Mouse (Mus musculus): ENCODE results near the gene Exoc2. TPM values are rescaled to one million over a fixed set of nuclear protein-coding genes. Genes with fewer than 3 reads are reported as not detected.
A peak's percentile ranks its signal among the peaks of the same experiment; 100 is the strongest.

The Exoc2 gene
- total RNA-seq, 1 experiment, result 22.8 TPM

DNA sequence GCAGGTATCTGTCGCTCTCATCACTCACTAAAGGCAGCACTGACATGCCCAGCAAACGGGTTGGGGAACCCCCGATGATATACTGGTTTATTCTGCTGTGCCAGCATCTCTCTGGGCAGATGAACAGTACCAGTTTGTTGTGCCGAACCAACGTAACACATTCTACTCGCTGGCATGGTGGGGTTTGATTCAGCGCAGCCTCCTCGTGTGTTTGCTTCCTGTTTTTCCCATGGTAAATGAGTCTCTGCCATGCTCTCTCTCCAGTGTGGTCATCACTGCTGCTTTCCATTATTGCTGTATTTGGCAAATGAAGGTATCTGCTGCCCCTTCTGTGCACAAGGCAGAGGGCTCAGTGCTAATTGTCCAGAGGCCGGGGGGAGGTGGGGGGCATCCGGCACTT is 15.8 kb upstream of the Exoc2 start:
- in situ Hi-C loops (cut with MboI; ENCODE audit: low sequenced_read_pairs in 2 of 2, unreplicated experiment in 2 of 2), result no loop called here
- no peak overlapping the region for H3K9ac ChIP-seq (ENCODE audit: insufficient read depth, low read depth, low read length, poor library complexity, severe bottlenecking)
- no peak overlapping the region for H3K4me3 ChIP-seq (ENCODE audit: insufficient read depth in 1 of 2, low read depth in 1 of 2, low read length in 2 of 2, poor library complexity in 1 of 2, severe bottlenecking in 1 of 2)
- H3K9me3 ChIP-seq (ENCODE audit: control insufficient read depth, insufficient read depth, low read depth, low read length), result no peaks in the 10 kb centered on the region
- no peaks in the 10 kb centered on the region for H3K4me1 ChIP-seq (ENCODE audit: control insufficient read depth in 2 of 2, insufficient read depth in 2 of 2, low read length in 2 of 2, poor library complexity in 1 of 2)
- DNase-seq (ENCODE audit: low read depth, low spot score), result no peak
- H3K36me3 ChIP-seq (ENCODE audit: control insufficient read depth, insufficient read depth, low read length, poor library complexity, severe bottlenecking), result no peaks in the 10 kb centered on the region
- TF ChIP-seq CHD2 (IDR thresholded peaks at IDR 0.05; ENCODE audit: low read depth, low read length), result no peak
- no peak for TF ChIP-seq HCFC1 (IDR thresholded peaks at IDR 0.05; ENCODE audit: borderline replicate concordance, insufficient read depth, low read length)
- TF ChIP-seq ZC3H11A (IDR thresholded peaks at IDR 0.05; ENCODE audit: borderline replicate concordance, low read depth, low read length), result no peak
- TF ChIP-seq ZNF384 (IDR thresholded peaks at IDR 0.05; ENCODE audit: low read depth, low read length), result no peak
- no peak for TF ChIP-seq MAFK (IDR thresholded peaks at IDR 0.05; ENCODE audit: insufficient read depth, low read depth, low read length)
- no peak overlapping the region for H3K27ac ChIP-seq (ENCODE audit: insufficient read depth, low read depth, low read length, poor library complexity, severe bottlenecking)

DNA sequence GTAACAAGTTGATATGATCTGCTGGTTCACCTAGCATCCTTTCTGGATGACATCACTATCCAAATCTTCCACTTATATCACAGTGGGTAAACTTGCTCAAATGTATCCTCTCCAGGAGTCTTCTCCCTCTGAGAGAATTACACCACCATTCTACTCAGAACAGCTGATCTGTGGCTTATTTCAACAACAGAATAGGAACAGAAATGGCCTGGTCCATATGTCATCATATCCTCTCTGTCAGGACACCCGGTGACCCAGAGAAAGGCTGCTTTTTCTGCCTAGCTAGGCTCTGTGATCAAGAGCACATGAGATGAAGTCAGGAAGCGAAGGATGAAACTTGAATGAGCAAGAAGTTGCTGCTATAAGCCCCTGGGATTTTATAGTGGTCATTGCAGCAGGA is 13.8 kb upstream of the Exoc2 start:
- H3K27ac ChIP-seq (ENCODE audit: insufficient read depth, low read depth, low read length, poor library complexity, severe bottlenecking), result no peak overlapping the region
- H3K4me3 ChIP-seq (ENCODE audit: insufficient read depth in 1 of 2, low read depth in 1 of 2, low read length in 2 of 2, poor library complexity in 1 of 2, severe bottlenecking in 1 of 2), result no peak overlapping the region
- no peak for TF ChIP-seq ZC3H11A (IDR thresholded peaks at IDR 0.05; ENCODE audit: borderline replicate concordance, low read depth, low read length)
- no peak for TF ChIP-seq CHD2 (IDR thresholded peaks at IDR 0.05; ENCODE audit: low read depth, low read length)
- no peak for TF ChIP-seq HCFC1 (IDR thresholded peaks at IDR 0.05; ENCODE audit: borderline replicate concordance, insufficient read depth, low read length)
- no peak for TF ChIP-seq MAFK (IDR thresholded peaks at IDR 0.05; ENCODE audit: insufficient read depth, low read depth, low read length)
- H3K9ac ChIP-seq (ENCODE audit: insufficient read depth, low read depth, low read length, poor library complexity, severe bottlenecking), result no peak overlapping the region
- H3K4me1 ChIP-seq (ENCODE audit: control insufficient read depth in 2 of 2, insufficient read depth in 2 of 2, low read length in 2 of 2, poor library complexity in 1 of 2), result no peaks in the 10 kb centered on the region
- no peak for DNase-seq (ENCODE audit: low read depth, low spot score)
- no peaks in the 10 kb centered on the region for H3K9me3 ChIP-seq (ENCODE audit: control insufficient read depth, insufficient read depth, low read depth, low read length)
- H3K36me3 ChIP-seq (ENCODE audit: control insufficient read depth, insufficient read depth, low read length, poor library complexity, severe bottlenecking), result no peaks in the 10 kb centered on the region
- in situ Hi-C loops (cut with MboI; ENCODE audit: low sequenced_read_pairs in 2 of 2, unreplicated experiment in 2 of 2), result no loop called here

DNA sequence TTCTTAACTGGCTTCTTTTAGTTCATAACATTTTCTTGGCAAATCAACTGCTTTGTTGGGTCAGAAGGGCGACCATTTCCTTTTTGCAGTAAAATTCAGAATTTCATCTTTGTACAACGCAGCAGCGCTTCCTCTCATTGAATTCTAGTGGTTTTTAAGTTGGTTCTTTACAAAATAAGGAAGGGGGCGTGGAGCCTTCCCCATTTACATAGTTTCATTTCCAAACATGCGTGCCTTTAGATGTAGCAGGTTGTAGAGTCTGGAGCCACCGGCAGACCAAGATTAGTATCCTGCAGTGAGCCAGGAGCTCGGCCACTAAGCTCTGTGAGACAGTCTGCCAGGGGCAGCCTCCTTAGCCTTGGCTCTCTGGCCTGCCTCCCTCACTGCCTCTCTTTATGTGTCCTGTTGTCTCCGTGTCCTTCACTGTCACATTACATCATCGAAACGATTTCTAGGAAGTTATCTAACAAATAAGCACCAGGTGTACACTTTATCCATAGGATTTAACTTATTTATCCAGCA is 13.1 kb upstream of the Exoc2 start:
- Histone ChIP-seq H3K4me3 (ENCODE audit: insufficient read depth in 1 of 2, low read depth in 1 of 2, low read length in 2 of 2, poor library complexity in 1 of 2, severe bottlenecking in 1 of 2) (no peak overlapping the region), H3K27ac (ENCODE audit: insufficient read depth, low read depth, low read length, poor library complexity, severe bottlenecking) (no peak overlapping the region), H3K9ac (ENCODE audit: insufficient read depth, low read depth, low read length, poor library complexity, severe bottlenecking) (no peak overlapping the region), H3K9me3 (ENCODE audit: control insufficient read depth, insufficient read depth, low read depth, low read length) (no peaks in the 10 kb centered on the region), H3K4me1 (ENCODE audit: control insufficient read depth in 2 of 2, insufficient read depth in 2 of 2, low read length in 2 of 2, poor library complexity in 1 of 2) (no peaks in the 10 kb centered on the region), H3K36me3 (ENCODE audit: control insufficient read depth, insufficient read depth, low read length, poor library complexity, severe bottlenecking) (no peaks in the 10 kb centered on the region)
- in situ Hi-C loops (cut with MboI; ENCODE audit: low sequenced_read_pairs in 2 of 2, unreplicated experiment in 2 of 2), result no loop called here
- TF ChIP-seq MAFK (IDR thresholded peaks at IDR 0.05; ENCODE audit: insufficient read depth, low read depth, low read length), result no peak
- no peak for TF ChIP-seq ZC3H11A (IDR thresholded peaks at IDR 0.05; ENCODE audit: borderline replicate concordance, low read depth, low read length)
- TF ChIP-seq CHD2 (IDR thresholded peaks at IDR 0.05; ENCODE audit: low read depth, low read length), result no peak
- TF ChIP-seq HCFC1 (IDR thresholded peaks at IDR 0.05; ENCODE audit: borderline replicate concordance, insufficient read depth, low read length), result no peak
- TF ChIP-seq ZNF384 (IDR thresholded peaks at IDR 0.05; ENCODE audit: low read depth, low read length), result no peak
- no peak for DNase-seq (ENCODE audit: low read depth, low spot score)

DNA sequence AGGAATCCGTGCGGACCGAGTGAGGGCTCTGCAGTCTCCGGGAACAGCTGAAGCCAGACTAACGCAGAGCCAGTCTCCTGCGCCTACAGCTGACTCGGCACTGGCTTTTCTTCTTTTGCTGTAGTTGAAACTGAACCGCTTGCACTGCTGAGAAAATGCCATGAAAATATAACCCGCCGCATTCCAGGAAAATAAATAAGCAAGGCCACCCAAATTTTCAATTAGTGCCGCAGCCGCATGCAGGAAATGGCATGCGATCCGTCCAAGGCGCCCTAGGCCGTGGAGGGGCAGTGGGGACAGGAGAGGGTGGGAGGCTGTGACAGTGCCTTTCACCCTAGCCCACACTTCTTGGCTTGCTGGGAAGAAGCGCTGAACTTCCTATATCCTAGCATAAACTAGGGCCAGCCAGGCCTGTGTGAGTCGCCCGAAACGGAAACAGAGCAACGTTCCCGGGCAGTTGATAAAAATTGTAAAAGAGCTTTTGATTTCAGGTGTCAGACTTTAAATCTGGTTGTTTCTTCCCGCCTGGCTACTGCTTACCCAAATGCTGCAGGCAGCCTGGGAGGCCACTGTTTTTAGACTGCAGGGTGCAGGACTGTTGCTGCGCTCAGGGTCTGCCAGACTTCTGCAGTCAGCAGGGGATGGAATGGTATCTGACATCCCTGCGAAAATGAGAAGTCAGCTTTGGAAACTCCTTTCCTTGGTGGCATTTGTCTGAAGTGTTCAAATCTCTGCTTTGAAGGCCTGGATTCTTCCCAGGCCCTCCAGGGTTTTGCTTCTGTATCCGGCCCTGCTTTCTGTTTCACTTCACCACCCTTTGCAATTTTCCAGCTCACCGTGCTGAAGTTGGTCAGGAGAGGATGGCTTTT is 11.9 kb upstream of the Exoc2 start:
- in situ Hi-C loops (cut with MboI; ENCODE audit: low sequenced_read_pairs in 2 of 2, unreplicated experiment in 2 of 2), result no loop called here
- TF ChIP-seq CHD2 (IDR thresholded peaks at IDR 0.05; ENCODE audit: low read depth, low read length), result no peak
- no peak for TF ChIP-seq HCFC1 (IDR thresholded peaks at IDR 0.05; ENCODE audit: borderline replicate concordance, insufficient read depth, low read length)
- TF ChIP-seq MAFK (IDR thresholded peaks at IDR 0.05; ENCODE audit: insufficient read depth, low read depth, low read length), result no peak
- TF ChIP-seq ZC3H11A (IDR thresholded peaks at IDR 0.05; ENCODE audit: borderline replicate concordance, low read depth, low read length), result no peak
- TF ChIP-seq ZNF384 (IDR thresholded peaks at IDR 0.05; ENCODE audit: low read depth, low read length), result no peak
- Histone ChIP-seq H3K9ac (ENCODE audit: insufficient read depth, low read depth, low read length, poor library complexity, severe bottlenecking) (0 out of 2 replicates have a peak overlapping the region, but pooled peaks have one; percentile 43), H3K4me1 (ENCODE audit: control insufficient read depth in 2 of 2, insufficient read depth in 2 of 2, low read length in 2 of 2, poor library complexity in 1 of 2) (no peaks in the 10 kb centered on the region), H3K9me3 (ENCODE audit: control insufficient read depth, insufficient read depth, low read depth, low read length) (no peaks in the 10 kb centered on the region), H3K27ac (ENCODE audit: insufficient read depth, low read depth, low read length, poor library complexity, severe bottlenecking) (no peak overlapping the region), H3K4me3 (ENCODE audit: insufficient read depth in 1 of 2, low read depth in 1 of 2, low read length in 2 of 2, poor library complexity in 1 of 2, severe bottlenecking in 1 of 2) (peak overlapping the region; percentile 51 to 65), H3K36me3 (ENCODE audit: control insufficient read depth, insufficient read depth, low read length, poor library complexity, severe bottlenecking) (no peaks in the 10 kb centered on the region)
- no peak for DNase-seq (ENCODE audit: low read depth, low spot score)

All from ES-E14 (cell line).